Mouse (Mus musculus): Measurements from ENCODE around the gene Sphkap. TPM values are rescaled to one million over a fixed set of nuclear protein-coding genes. Genes with fewer than 3 reads are reported as not detected.

Gene Sphkap
- polyA plus RNA-seq, 1 experiment from 2014 or later: 0.10 TPM

DNA sequence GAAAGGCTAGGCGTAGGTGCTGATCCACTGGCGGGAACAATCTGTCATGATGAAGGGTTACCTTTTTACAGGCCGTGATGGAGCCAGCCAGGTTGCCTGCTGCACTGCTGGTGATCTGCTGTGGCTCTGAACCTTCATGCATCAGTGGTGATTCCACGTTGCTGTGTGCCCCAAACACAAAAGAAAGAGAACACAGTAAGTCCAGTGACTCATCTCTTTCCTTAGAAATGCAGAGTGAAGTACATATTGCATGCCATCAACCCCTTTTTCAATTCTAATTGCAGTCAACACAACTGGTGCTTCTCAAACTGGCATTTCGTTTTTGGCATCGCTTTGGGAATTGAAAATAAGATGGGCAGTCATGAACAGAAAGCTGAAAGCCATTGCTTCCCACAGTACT, 45.8 kb downstream of the Sphkap start:
- no peaks in the 10 kb centered on the region for H3K27me3 ChIP-seq (replicated peaks; ENCODE audit: insufficient read depth, low read length)
- H3K9me3 ChIP-seq (ENCODE audit: low read length): no peaks in the 10 kb centered on the region
- DNase-seq (ENCODE audit: low spot score): no peak
- H3K4me2 ChIP-seq (replicated peaks; ENCODE audit: low read depth, low read length): no peak overlapping the region
- ATAC-seq: no peak
- no peak overlapping the region for H3K9ac ChIP-seq (replicated peaks; ENCODE audit: low read depth)
- no peaks in the 10 kb centered on the region for H3K4me1 ChIP-seq (ENCODE audit: insufficient read depth, low read depth, low read length)
- no peak overlapping the region for H3K4me3 ChIP-seq (ENCODE audit: low read depth, low read length)
- no peak overlapping the region for H3K27ac ChIP-seq (ENCODE audit: low read length)
- H3K36me3 ChIP-seq (ENCODE audit: insufficient read depth, low read length): no peaks in the 10 kb centered on the region
- no peak for TF ChIP-seq CTCF (IDR thresholded peaks at IDR 0.05)
- no peak for TF ChIP-seq EP300 (IDR thresholded peaks at IDR 0.05)
- 79% methylated on average over 6 of the region's 6 CpGs for WGBS

DNA sequence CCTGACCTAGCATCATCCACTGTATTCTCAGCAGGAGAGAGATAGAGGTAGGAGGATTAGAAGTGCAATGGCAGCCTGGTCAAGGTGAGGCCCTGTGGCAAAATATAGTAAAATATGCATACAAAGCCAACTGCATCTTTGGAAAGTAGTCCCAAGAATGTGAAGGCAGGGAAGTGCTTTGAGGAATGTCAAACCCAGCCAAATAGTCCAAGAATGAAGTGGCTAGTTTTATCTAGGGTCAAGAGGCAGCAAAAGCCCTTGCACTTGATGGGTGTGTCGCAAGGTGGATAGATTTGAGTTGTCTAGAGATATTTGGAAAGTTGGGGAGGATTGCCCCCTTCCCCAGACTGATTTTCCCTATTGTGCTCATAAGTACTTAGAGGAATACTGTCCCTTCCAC, 61.5 kb downstream of the Sphkap start:
- TF ChIP-seq CTCF (IDR thresholded peaks at IDR 0.05) (no peak), EP300 (IDR thresholded peaks at IDR 0.05) (peak; percentile 86)
- Histone ChIP-seq H3K36me3 (ENCODE audit: insufficient read depth, low read length) (no peaks in the 10 kb centered on the region), H3K27ac (ENCODE audit: low read length) (no peak overlapping the region), H3K4me3 (ENCODE audit: low read depth, low read length) (no peak overlapping the region), H3K4me1 (ENCODE audit: insufficient read depth, low read depth, low read length) (no peaks in the 10 kb centered on the region; the same call in 1 of the 2 replicates), H3K9ac (replicated peaks; ENCODE audit: low read depth) (no peak overlapping the region), H3K27me3 (replicated peaks; ENCODE audit: insufficient read depth, low read length) (no peaks in the 10 kb centered on the region), H3K4me2 (replicated peaks; ENCODE audit: low read depth, low read length) (no peak overlapping the region), H3K9me3 (ENCODE audit: low read length) (no peaks in the 10 kb centered on the region)
- ATAC-seq (peak; percentile 52), DNase-seq (ENCODE audit: low spot score) (peak; percentile 60)
- WGBS: 32% methylated on average over 1 of the region's 1 CpGs

DNA sequence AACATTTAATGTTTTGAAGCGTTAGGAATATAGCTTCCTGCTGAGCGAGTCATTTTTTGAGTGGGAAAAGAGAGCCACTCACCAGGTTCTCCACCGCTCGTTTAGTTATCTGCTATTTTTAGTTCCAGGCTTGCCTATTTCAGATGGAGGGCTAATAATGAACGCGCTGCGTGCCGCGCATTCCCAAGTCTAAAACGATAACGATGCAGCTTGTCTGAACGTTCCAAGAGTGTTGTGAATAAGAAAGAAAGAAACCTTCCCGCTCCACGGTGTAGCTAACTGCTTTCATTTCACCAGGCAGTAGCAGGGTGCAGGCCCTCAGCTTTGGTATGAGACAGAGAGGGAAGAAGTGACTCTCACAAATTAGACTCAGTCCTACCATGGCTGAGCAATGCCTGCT, 62.4 kb downstream of the Sphkap start:
- DNase-seq (ENCODE audit: low spot score) (peak; percentile 34), ATAC-seq (peak; percentile 67)
- Histone ChIP-seq H3K9ac (replicated peaks; ENCODE audit: low read depth) (no peak overlapping the region), H3K4me1 (ENCODE audit: insufficient read depth, low read depth, low read length) (no peaks in the 10 kb centered on the region; the same call in 1 of the 2 replicates), H3K27ac (ENCODE audit: low read length) (no peak overlapping the region), H3K36me3 (ENCODE audit: insufficient read depth, low read length) (no peaks in the 10 kb centered on the region), H3K4me2 (replicated peaks; ENCODE audit: low read depth, low read length) (no peak overlapping the region), H3K27me3 (replicated peaks; ENCODE audit: insufficient read depth, low read length) (no peaks in the 10 kb centered on the region), H3K4me3 (ENCODE audit: low read depth, low read length) (no peak overlapping the region), H3K9me3 (ENCODE audit: low read length) (no peaks in the 10 kb centered on the region)
- peak; percentile 85 for TF ChIP-seq EP300 (IDR thresholded peaks at IDR 0.05)
- no peak for TF ChIP-seq CTCF (IDR thresholded peaks at IDR 0.05)
- 40% methylated on average over 14 of the region's 14 CpGs for WGBS

DNA sequence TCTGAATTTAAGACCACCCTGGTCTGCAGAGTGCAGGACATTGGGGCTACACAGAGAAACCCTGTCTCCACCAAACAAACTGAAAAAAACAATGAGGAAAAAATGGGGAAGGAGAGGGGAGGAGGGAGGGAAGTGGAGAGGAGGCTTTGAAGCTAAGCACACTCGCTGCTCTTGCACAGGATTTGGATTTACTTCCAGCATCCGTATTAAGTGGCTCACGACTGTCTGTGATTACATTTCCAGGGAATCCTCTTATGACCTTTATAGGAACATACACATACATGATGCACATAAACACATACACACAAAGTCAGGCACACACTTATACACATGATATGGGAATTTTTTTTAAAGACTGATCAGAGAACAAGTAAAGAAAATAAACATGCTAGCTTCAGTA, 62.9 kb downstream of the Sphkap start:
- 29% methylated on average over 3 of the region's 3 CpGs for WGBS
- no peaks in the 10 kb centered on the region for H3K36me3 ChIP-seq (ENCODE audit: insufficient read depth, low read length)
- no peak overlapping the region for H3K4me3 ChIP-seq (ENCODE audit: low read depth, low read length)
- no peaks in the 10 kb centered on the region; the same call in 1 of the 2 replicates for H3K4me1 ChIP-seq (ENCODE audit: insufficient read depth, low read depth, low read length)
- H3K9me3 ChIP-seq (ENCODE audit: low read length): no peaks in the 10 kb centered on the region
- no peak overlapping the region for H3K27ac ChIP-seq (ENCODE audit: low read length)
- H3K27me3 ChIP-seq (replicated peaks; ENCODE audit: insufficient read depth, low read length): no peaks in the 10 kb centered on the region
- ATAC-seq (no peak), DNase-seq (ENCODE audit: low spot score) (no peak)
- TF ChIP-seq EP300 (IDR thresholded peaks at IDR 0.05) (no peak), CTCF (IDR thresholded peaks at IDR 0.05) (no peak)
- H3K9ac ChIP-seq (replicated peaks; ENCODE audit: low read depth): no peak overlapping the region
- no peak overlapping the region for H3K4me2 ChIP-seq (replicated peaks; ENCODE audit: low read depth, low read length)

DNA sequence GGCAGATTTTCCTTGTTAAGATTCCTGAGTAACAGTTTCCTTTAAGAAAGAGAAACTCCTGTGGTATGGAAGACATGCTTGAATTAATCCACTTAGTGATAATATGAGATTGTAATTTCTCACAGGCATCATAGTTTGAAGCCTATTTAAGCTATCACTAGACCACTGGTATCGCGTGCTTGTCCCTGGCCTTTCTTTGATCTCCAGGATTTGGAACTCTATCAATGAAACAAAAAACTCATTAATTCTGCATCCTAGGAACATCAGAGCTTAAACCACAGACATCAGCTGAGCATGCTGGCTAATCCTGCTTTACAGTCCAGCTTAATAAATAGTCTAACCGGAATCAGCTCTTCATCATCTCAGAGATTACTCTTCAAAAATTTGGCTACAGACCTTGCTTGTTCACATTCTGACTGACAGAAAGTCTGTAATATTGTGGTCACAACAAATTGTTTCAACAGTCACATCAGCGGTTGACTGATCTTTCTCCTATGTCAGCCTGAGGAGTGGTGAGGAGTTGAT, 65.2 kb downstream of the Sphkap start:
- no peak for DNase-seq (ENCODE audit: low spot score)
- Histone ChIP-seq H3K4me3 (ENCODE audit: low read depth, low read length) (no peak overlapping the region), H3K4me1 (ENCODE audit: insufficient read depth, low read depth, low read length) (no peaks in the 10 kb centered on the region; the same call in 1 of the 2 replicates), H3K27ac (ENCODE audit: low read length) (no peak overlapping the region), H3K27me3 (replicated peaks; ENCODE audit: insufficient read depth, low read length) (no peaks in the 10 kb centered on the region), H3K9ac (replicated peaks; ENCODE audit: low read depth) (no peak overlapping the region), H3K9me3 (ENCODE audit: low read length) (no peaks in the 10 kb centered on the region), H3K4me2 (replicated peaks; ENCODE audit: low read depth, low read length) (no peak overlapping the region), H3K36me3 (ENCODE audit: insufficient read depth, low read length) (no peaks in the 10 kb centered on the region)
- ATAC-seq: no peak
- TF ChIP-seq EP300 (IDR thresholded peaks at IDR 0.05) (no peak), CTCF (IDR thresholded peaks at IDR 0.05) (no peak)
- 70% methylated on average over 4 of the region's 4 CpGs for WGBS

DNA sequence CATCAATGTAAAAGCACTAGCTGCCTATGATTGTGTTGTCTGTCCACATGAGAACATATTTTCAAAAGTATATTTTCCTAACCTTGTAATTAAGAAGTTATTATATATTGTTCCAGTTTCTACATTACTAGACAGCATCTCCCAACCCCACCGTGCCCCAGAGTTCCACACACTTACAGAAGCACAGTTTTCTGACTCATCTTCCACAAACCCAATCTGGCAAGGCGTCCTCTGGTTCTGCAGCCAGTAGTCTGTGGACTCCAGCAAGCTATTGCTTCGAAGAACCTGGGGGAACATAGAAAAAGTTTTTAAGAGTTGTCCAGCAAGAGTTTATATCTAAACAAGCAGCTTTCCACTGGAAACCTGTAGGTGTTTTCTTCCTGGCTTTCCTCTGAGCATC, 68.6 kb downstream of the Sphkap start:
- H3K9ac ChIP-seq (replicated peaks; ENCODE audit: low read depth): no peak overlapping the region
- H3K4me2 ChIP-seq (replicated peaks; ENCODE audit: low read depth, low read length): no peak overlapping the region
- DNase-seq (ENCODE audit: low spot score): no peak
- TF ChIP-seq CTCF (IDR thresholded peaks at IDR 0.05): no peak
- no peak for TF ChIP-seq EP300 (IDR thresholded peaks at IDR 0.05)
- no peaks in the 10 kb centered on the region for H3K36me3 ChIP-seq (ENCODE audit: insufficient read depth, low read length)
- WGBS: 84% methylated on average over 3 of the region's 3 CpGs
- ATAC-seq: no peak
- no peak overlapping the region for H3K4me3 ChIP-seq (ENCODE audit: low read depth, low read length)
- no peaks in the 10 kb centered on the region for H3K4me1 ChIP-seq (ENCODE audit: insufficient read depth, low read depth, low read length)
- no peaks in the 10 kb centered on the region for H3K27me3 ChIP-seq (replicated peaks; ENCODE audit: insufficient read depth, low read length)
- no peaks in the 10 kb centered on the region for H3K9me3 ChIP-seq (ENCODE audit: low read length)
- no peak overlapping the region for H3K27ac ChIP-seq (ENCODE audit: low read length)

DNA sequence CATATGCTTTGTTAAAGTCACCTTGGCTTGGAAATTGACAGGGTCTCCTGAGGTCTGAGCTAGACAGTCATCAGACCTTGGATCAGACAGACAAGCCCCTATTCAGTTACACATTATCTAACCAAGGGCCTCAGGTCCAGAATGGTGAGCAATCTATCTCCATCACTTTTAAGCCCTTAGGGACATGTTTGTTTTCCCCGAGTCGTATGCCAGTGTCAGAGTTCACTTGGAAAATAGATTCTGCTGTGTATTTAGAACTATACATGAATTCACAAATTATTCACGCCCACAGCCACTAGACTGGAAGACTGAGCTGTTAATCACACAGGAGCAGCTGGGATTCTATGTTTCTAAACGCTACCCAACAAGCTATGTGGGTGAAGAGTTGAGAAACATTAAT, 91.1 kb downstream of the Sphkap start:
- Histone ChIP-seq H3K4me3 (ENCODE audit: low read depth, low read length) (no peak overlapping the region), H3K9ac (replicated peaks; ENCODE audit: low read depth) (no peak overlapping the region), H3K27me3 (replicated peaks; ENCODE audit: insufficient read depth, low read length) (no peaks in the 10 kb centered on the region), H3K36me3 (ENCODE audit: insufficient read depth, low read length) (no peaks in the 10 kb centered on the region), H3K4me1 (ENCODE audit: insufficient read depth, low read depth, low read length) (no peaks in the 10 kb centered on the region), H3K4me2 (replicated peaks; ENCODE audit: low read depth, low read length) (no peak overlapping the region), H3K9me3 (ENCODE audit: low read length) (no peaks in the 10 kb centered on the region), H3K27ac (ENCODE audit: low read length) (no peak overlapping the region)
- DNase-seq (ENCODE audit: low spot score) (no peak), ATAC-seq (no peak)
- WGBS: 21% methylated on average over 4 of the region's 4 CpGs
- no peak for TF ChIP-seq CTCF (IDR thresholded peaks at IDR 0.05)
- no peak for TF ChIP-seq EP300 (IDR thresholded peaks at IDR 0.05)
